Mouse (Mus musculus) neural tube, embryonic 12.5 days (tissue): Measurements from ENCODE around the gene Tmem131. TPM values are rescaled to one million over a fixed set of nuclear protein-coding genes. Genes with fewer than 3 reads are reported as not detected.

ENCODE experiments used
- ATAC-seq: fragments of 200-750 bp; cut with Nextera tagmentation; 2 replicates; pipeline ENCODE4 v1.8.0; 2017; ENCODE audit warnings: low read depth, mild to moderate bottlenecking, moderate TSS enrichment, moderate library complexity; ENCODE audit not compliant: low FRiP score
- H3K27ac ChIP-seq: fragments of 300-500 bp; sonication (generic); 2 replicates; pipeline ENCODE4 v1.5.1; 2016
- H3K27me3 ChIP-seq: fragments of 300-500 bp; sonication (generic); replicated peaks from 2 replicates; pipeline ENCODE4 v1.6.1; 2016; ENCODE audit warnings: mild to moderate bottlenecking
- H3K36me3 ChIP-seq: fragments of 300-500 bp; sonication (generic); 2 replicates; pipeline ENCODE4 v1.6.1; 2016; ENCODE audit warnings: mild to moderate bottlenecking
- H3K4me1 ChIP-seq: fragments of 300-500 bp; sonication (generic); 2 replicates; pipeline ENCODE4 v1.6.1; 2016
- H3K4me2 ChIP-seq: fragments of 300-500 bp; sonication (generic); replicated peaks from 2 replicates; pipeline ENCODE4 v1.6.1; 2016; ENCODE audit warnings: mild to moderate bottlenecking
- H3K4me3 ChIP-seq: fragments of 300-500 bp; sonication (generic); 2 replicates; pipeline ENCODE4 v1.5.1; 2016
- H3K9ac ChIP-seq: fragments of 300-500 bp; sonication (generic); 2 replicates; pipeline ENCODE4 v1.6.1; 2016; ENCODE audit warnings: mild to moderate bottlenecking
- H3K9me3 ChIP-seq: fragments of 300-500 bp; sonication (generic); 2 replicates; pipeline ENCODE4 v1.6.1; 2016; ENCODE audit warnings: mild to moderate bottlenecking
- WGBS: fragments of 180-500 bp; shearing (Covaris S2); methylation state at CpG from one replicate; pipeline ENCODE4 v1.1.7; 2016; 5-methylcytosine and 5-hydroxymethylcytosine counted together
- polyA plus RNA-seq: library from polyadenylated mRNA; unstranded; fragments of >200 nt; fragmentation: Nextera tagmentation; extraction: Ambion mirVana; gene quantifications from 2 replicates; pipeline ENCODE4 v1.2.1, GENCODE M21; 2016

The Tmem131 gene
- polyA plus RNA-seq, result 16.2 and 18.3 TPM in 2 replicates

DNA sequence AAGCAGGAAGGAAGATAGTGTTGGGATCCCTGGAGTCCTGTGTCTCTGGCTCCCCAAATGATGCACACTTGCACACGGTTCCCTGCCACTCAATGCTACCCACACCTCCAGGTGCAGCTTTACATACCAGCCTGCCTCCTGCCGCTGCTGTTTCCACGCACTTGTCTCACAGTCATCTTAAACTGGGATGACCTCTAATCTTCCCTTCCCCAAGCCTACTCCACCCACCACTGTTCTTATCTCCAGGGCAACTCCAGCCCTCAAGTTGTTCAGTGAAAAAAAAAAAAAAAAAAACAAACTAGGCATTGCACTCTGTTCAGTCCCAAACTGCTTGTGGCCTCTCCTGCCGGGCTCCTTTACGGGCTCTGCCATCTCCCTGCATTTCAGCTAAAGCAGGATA is at the start of gene Tmem131:
Gene Tmem131 (minus strand): TSS at position 14 of the 400 bp plus-strand sequence.
- Histone ChIP-seq H3K36me3 (no peaks in the 10 kb centered on the region), H3K4me1 (0 out of 2 replicates have a peak, but pooled peaks cover 5% of the 10 kb centered on the region), H3K27ac (no peak within 1 kb of the TSS), H3K9me3 (no peaks in the 10 kb centered on the region), H3K27me3 (no peaks in the 10 kb centered on the region), H3K4me2 (no peak within 1 kb of the TSS), H3K4me3 (no peak within 1 kb of the TSS), H3K9ac (no peak within 1 kb of the TSS)
- WGBS, result 69% methylated on average over 5 of the region's 5 CpGs
- ATAC-seq, result no peak

DNA sequence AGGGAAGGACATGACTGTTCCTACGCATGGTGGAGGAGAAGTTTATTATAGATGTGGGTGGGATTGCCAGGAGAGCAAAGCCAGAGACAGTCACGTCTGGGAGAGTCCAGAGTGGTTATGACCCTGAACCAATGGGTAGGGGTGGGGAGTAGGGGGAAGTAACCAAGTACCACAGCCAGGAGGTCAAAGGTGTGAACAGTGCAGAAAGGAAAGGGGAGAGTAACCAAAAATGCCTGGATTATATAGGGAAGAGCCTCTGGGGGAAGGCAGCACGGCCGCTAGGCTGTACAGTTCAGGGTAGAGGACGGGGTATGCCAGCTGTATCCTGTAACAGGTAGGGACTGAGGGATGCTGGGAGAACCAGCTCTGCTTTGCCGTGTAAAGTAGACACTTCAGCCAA is 45.1 kb upstream of the Tmem131 start:
- Histone ChIP-seq H3K9me3 (no peaks in the 10 kb centered on the region), H3K9ac (no peak overlapping the region)

DNA sequence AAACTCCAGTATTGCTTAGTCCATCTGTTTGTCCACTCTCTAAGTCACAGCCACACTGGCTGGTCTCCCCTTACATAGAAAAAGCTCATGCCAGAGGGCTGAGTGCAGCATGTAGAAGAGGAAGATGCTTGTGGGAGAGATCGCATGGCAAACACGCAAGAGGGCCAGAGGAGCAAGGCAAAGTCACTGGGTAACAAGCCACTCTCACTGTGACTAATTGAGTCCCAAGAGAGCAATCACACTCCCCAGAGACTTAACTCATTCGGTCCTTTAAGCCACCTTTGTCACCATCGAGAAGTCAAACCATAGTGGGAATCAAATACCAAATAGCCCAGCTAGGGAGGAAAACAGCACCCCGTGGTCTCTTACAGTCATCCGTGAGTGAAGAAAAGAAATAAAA is 44.7 kb upstream of the Tmem131 start:
- H3K27ac ChIP-seq, result no peak overlapping the region
- no peaks in the 10 kb centered on the region for H3K27me3 ChIP-seq
- H3K36me3 ChIP-seq, result no peaks in the 10 kb centered on the region
- H3K9ac ChIP-seq, result no peak overlapping the region
- no peak overlapping the region for H3K4me3 ChIP-seq
- H3K4me2 ChIP-seq, result no peak overlapping the region
- no peak for ATAC-seq
- no peaks in the 10 kb centered on the region for H3K9me3 ChIP-seq
- no peaks in the 10 kb centered on the region for H3K4me1 ChIP-seq
- WGBS, result 78% methylated on average over 6 of the region's 6 CpGs

More for the DNA sequence above, 45.1 kb upstream of the Tmem131 start:
- Histone ChIP-seq H3K4me2 (no peak overlapping the region), H3K4me3 (no peak overlapping the region), H3K4me1 (no peaks in the 10 kb centered on the region), H3K27me3 (no peaks in the 10 kb centered on the region), H3K36me3 (no peaks in the 10 kb centered on the region), H3K27ac (no peak overlapping the region)
- 78% methylated on average over 6 of the region's 6 CpGs for WGBS
- ATAC-seq, result no peak

DNA sequence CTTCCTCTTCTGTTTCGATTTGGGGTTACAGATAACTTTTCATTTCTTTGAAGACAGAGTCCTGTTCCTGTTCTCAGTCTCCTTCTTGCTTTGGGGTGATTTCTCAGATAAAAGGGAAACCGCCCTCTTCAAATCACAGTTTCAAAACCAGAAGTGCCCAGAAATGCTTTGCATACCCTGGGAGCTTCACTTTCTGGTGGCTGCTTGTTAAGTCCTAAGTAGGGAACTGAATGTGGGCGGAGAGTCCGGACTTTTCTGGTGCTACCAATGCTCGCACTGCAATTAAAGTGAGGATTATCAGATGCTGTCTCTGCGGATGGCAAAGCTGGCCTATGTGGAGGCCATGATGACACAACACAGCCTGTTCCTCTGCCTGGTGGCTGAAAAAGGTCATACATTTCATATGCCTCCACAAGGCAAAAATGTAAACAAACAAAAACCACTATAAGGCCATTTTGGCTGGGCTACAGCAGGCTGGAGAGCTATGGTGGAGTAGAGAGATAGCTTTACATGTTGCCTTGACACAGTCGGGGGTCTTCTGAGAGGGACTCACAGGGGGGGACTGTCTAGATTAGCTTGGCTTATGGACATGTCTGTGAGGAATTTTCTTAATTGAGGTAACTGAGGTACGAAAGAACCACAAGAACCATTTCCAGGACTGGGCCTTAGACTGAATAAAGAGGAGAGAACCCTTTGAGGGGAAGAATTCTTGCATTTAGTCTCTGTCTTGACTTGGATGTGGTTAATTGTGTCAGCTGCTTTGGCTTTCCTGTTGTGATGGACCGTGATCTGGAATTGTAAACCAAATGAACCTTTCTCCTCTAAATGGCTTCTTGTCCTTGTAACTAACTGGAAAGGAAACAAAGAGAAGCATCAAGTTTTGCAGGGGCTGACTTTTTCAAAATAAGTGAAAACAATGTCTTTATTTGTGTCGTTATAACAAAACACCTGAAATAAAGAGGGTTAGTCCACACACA is 44.0 kb upstream of the Tmem131 start:
- Histone ChIP-seq H3K4me2 (no peak overlapping the region), H3K27me3 (no peaks in the 10 kb centered on the region), H3K9ac (no peak overlapping the region), H3K27ac (no peak overlapping the region), H3K4me1 (no peaks in the 10 kb centered on the region), H3K9me3 (no peaks in the 10 kb centered on the region), H3K4me3 (no peak overlapping the region), H3K36me3 (no peaks in the 10 kb centered on the region)
- ATAC-seq, result no peak
- WGBS, result 84% methylated on average over 10 of the region's 10 CpGs

DNA sequence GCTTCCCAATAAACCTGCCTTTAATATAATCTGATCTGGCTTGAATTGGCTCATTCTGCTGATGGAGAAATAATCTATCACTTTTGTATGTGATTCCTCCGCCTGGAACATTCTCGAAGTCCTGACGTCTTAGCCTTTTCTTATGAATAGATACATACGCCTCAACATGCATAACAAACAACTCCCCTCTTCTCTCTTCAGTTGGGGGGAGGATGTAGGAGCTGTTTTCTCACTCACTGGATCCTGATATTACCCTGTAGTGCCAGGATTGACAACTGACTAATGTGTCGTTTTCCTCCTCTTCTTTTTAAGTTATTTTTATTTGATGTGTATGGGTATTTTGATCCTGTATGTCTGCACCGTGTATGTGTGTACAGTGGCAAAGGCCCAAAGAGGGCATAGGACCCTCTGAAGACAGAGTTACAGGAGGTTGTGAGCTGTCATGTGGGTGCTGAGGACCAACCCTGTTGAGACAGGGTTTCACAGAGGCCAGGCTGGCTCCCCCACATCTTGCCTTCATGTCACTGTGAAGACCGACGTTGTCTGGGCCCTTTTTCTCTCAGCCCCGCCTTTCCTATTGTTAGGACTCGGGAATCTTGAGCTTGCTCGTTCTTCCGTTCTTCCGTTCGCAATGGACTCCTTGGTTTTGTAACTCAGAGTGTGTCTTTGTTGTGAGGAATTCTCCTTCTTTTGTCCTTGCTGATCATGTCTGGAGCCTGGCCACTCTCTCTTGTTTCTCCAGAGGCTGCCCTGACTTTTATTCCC is 43.1 kb upstream of the Tmem131 start:
- no peak for ATAC-seq
- Histone ChIP-seq H3K9ac (no peak overlapping the region), H3K36me3 (no peaks in the 10 kb centered on the region), H3K4me2 (no peak overlapping the region; the same call in 1 of the 2 replicates), H3K4me1 (no peaks in the 10 kb centered on the region), H3K9me3 (no peaks in the 10 kb centered on the region), H3K27ac (no peak overlapping the region), H3K4me3 (no peak overlapping the region), H3K27me3 (no peaks in the 10 kb centered on the region)
- 48% methylated on average over 14 of the region's 14 CpGs for WGBS

DNA sequence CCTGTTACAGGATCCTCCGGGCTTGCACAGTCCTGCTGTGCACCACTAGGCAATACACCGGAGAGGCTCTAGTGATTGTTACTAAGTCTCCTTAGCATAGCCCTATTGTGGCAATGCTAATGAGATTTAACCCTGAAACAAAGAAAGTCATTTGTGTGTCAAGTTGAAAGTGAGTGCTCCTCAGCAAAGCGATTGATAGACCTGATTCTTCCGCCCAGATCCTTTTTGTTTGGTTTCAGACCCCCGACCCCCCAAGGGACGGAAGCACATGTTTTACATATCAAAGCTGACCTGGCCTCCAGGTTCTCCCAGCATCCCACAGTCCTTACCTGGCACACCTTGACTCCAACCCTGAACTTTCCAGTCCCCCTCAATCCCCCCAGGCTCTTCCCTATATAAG is 42.4 kb upstream of the Tmem131 start:
- no peak overlapping the region for H3K9ac ChIP-seq
- no peaks in the 10 kb centered on the region for H3K36me3 ChIP-seq
- no peak overlapping the region for H3K4me3 ChIP-seq
- 31% methylated on average over 6 of the region's 6 CpGs for WGBS
- no peaks in the 10 kb centered on the region for H3K9me3 ChIP-seq
- no peak overlapping the region for H3K4me2 ChIP-seq
- H3K27me3 ChIP-seq, result no peaks in the 10 kb centered on the region
- H3K27ac ChIP-seq, result no peak overlapping the region
- no peaks in the 10 kb centered on the region for H3K4me1 ChIP-seq
- ATAC-seq, result no peak

DNA sequence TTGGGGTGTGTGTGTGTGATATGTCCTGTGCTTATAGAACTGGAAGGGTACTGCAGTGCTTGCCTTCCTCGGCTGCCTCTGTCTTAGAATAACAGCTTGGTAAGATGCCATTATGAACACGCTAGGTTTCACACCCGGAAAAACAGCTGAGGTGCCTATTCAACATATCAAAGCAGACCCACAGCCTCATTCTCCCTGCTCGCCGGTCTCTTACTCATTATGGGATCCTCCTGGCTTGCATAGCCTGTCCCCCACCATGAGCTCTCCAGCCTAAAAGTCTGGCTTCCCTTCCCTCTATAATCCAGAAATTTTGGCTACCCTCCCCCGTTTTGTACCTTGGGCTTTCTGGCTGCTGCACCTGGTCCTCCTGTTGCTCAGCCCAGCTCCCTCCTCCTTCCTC is 40.9 kb upstream of the Tmem131 start:
- no peaks in the 10 kb centered on the region for H3K4me1 ChIP-seq
- ATAC-seq, result no peak
- no peaks in the 10 kb centered on the region for H3K27me3 ChIP-seq
- H3K9ac ChIP-seq, result no peak overlapping the region
- H3K4me3 ChIP-seq, result no peak overlapping the region
- H3K27ac ChIP-seq, result no peak overlapping the region
- H3K9me3 ChIP-seq, result no peaks in the 10 kb centered on the region
- 27% methylated on average over 6 of the region's 6 CpGs for WGBS
- H3K36me3 ChIP-seq, result no peaks in the 10 kb centered on the region
- H3K4me2 ChIP-seq, result no peak overlapping the region

DNA sequence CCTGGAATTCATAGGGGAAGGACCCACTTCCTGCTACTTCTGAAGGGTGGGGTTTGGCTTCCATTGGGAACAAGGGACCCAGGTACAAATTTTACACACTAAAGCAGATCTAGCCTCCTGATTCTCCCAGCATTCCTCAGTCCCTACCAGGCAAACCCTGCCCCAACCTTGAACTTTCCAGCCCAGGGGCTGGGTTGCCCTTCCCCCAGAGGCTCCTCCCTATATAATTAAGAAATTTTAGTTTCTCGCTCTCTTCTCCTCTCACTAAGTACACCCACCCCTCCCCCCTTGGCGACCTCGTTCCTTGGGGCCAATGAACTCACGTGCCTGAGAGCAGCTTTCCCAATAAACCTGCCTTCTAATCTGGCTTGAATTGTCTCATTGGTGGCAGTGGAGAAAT is 40.3 kb upstream of the Tmem131 start:
- Histone ChIP-seq H3K9ac (no peak overlapping the region), H3K27me3 (no peaks in the 10 kb centered on the region), H3K9me3 (no peaks in the 10 kb centered on the region), H3K4me1 (no peaks in the 10 kb centered on the region), H3K4me3 (no peak overlapping the region), H3K27ac (no peak overlapping the region), H3K4me2 (no peak overlapping the region), H3K36me3 (no peaks in the 10 kb centered on the region)
- ATAC-seq, result no peak
- 26% methylated on average over 4 of the region's 4 CpGs for WGBS

DNA sequence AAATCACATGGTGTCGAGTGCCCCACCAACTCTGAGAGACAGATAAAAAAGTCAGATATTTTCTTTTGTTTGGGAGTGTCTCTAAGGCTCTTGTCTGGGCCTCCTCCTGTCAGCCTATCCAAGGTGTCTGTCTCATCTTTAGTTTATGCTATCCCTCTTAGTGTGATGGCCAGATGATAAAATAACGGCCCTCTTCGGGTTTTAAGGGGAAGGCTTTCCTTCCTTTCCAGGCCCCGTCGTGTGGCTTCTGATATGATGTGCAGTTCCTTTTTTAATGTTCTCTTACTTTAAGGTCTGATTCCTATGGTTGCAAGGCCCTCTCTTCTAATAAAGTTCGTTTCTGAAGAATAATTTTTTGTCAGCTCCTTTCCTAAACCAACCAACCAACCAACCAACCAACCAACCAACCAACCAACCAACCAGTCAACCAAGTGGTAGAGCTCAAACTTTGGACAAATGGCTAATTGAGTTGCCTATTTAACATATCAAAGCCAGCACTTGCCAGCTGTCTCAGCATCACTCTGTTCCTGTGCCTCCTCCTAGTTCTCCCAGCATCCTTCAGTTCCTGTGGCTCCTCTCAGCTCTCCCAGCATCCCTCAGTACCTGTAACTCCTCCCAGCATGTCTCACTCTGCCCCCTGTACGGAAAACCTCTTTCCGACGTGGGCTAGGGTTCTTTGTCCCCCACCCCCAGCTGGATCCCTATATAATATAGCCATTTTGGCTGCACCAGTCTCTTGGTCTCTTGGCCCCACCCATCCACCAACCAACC is 38.9 kb upstream of the Tmem131 start:
- H3K4me1 ChIP-seq, result no peaks in the 10 kb centered on the region
- no peaks in the 10 kb centered on the region for H3K27me3 ChIP-seq
- no peak overlapping the region for H3K9ac ChIP-seq
- no peak overlapping the region for H3K4me2 ChIP-seq
- WGBS, result 91% methylated on average over 9 of the region's 9 CpGs
- H3K36me3 ChIP-seq, result no peaks in the 10 kb centered on the region
- H3K4me3 ChIP-seq, result no peak overlapping the region
- H3K27ac ChIP-seq, result no peak overlapping the region
- H3K9me3 ChIP-seq, result no peaks in the 10 kb centered on the region
- ATAC-seq, result no peak

DNA sequence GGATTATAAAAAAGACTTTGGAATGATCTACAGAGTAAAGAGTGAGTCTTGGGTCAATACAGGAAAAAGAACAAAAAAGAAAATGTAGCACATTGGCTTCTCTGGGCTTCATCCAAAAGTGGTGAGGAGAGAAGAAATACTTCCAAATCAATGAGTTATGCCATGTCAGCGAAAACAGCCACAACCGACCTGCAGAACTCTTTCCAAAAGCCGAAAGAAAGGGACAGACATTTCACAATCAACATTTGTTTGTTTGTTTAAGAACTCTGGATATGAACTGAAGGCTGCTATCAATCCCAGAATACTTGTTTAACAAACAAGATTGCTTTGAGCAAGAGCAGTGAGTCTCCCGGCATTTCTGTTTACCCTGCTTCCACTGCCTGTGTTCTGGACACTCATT is 33.3 kb upstream of the Tmem131 start:
- no peaks in the 10 kb centered on the region for H3K36me3 ChIP-seq
- 92% methylated on average over 4 of the region's 4 CpGs for WGBS

DNA sequence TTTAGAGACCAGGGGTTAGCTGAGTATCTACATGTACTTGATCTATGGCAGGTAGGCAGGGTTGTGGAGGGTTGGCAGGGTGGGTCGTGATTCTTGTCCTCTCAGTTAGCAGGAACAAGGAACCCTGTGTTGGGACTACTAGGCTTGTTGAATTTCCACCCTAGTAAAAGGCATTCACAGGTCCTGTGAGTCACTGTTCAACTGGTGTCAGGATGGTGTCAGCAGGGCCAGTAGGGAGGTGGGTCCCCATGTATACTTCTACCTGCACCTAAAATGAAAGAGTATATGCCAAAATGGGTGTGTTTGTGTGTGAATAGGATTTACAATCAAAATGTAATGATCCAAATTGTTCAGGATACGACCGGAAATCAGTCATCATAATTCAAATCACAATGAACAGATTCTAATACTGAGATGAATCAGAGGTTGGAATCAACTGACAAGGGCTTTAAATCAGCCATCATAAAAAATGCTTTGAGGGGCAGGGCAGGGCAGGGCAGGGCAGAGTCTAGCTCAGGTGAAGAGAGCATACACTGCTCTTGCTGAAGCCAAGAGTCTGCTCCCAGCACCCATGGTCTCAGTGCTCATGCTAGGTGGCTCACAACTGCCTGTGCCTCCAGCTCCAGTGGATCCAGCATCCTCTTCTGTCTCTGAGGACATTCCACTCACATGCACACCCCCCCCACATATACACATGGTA is 27.6 kb upstream of the Tmem131 start:
- Histone ChIP-seq H3K9me3 (no peaks in the 10 kb centered on the region), H3K4me2 (no peak overlapping the region), H3K27me3 (no peaks in the 10 kb centered on the region), H3K36me3 (no peaks in the 10 kb centered on the region), H3K4me1 (no peaks in the 10 kb centered on the region), H3K9ac (no peak overlapping the region), H3K27ac (no peak overlapping the region), H3K4me3 (no peak overlapping the region)
- ATAC-seq, result no peak
- 92% methylated on average over 3 of the region's 3 CpGs for WGBS

More for the DNA sequence above, 33.3 kb upstream of the Tmem131 start:
- Histone ChIP-seq H3K4me3 (no peak overlapping the region), H3K9me3 (no peaks in the 10 kb centered on the region), H3K4me1 (no peaks in the 10 kb centered on the region), H3K27ac (no peak overlapping the region), H3K4me2 (no peak overlapping the region), H3K27me3 (no peaks in the 10 kb centered on the region), H3K9ac (no peak overlapping the region)
- ATAC-seq, result no peak
